Mouse (Mus musculus): Measurements from ENCODE around the gene Ccdc33.

DNA sequence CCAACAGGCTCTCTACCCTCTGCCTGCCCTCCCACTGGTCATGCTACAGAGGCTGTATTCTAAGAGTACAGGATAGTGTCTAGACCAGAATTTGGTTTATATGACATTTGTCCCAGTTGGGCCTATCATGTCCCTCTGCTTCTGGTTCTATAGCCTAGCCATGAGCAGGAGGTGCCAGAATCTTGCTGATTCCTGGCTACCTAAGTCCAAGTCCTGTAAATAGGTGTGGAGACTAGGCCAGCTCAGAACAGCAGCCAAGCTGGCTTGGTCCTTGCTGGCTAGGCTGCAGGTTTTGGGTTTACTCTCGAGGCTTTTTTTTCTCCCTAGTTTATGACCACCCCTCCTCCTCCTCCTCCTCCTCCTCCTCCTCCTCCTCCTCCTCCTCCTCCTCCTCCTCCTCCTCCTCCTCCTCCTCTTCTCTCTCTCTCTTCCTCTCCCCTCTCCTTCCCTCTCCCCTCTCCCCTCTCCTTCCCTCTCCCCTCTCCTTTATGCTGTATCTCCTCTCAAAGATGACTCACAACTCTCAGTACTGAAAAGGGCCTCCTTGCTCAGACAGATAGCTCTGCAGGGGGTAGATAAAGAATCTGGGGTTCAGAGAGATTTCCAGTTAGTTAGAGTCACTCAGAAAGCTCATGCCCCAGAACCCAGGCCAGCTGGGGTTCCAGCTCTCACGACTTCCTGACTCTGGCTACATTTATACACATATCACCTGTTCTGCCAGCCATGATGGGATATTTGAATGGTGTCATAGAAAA, 91.0 kb downstream of the Ccdc33 start:
- no peak for TF ChIP-seq MAX (IDR thresholded peaks at IDR 0.05; ENCODE audit: low read length)
- no peak for TF ChIP-seq ELF1 (IDR thresholded peaks at IDR 0.05; ENCODE audit: low read depth, low read length)
- no peak for TF ChIP-seq EP300 (IDR thresholded peaks at IDR 0.05; ENCODE audit: low read length)
- no peak for TF ChIP-seq MXI1 (IDR thresholded peaks at IDR 0.05; ENCODE audit: low read depth, low read length)
- no peak for TF ChIP-seq SMC3 (IDR thresholded peaks at IDR 0.05; ENCODE audit: low read depth, low read length)

Data from CH12.LX (cell line).